Comparison of ENCODE assay signal across 16 mouse cellular contexts in genomic region chr13:116017886-116018285, GRCm38 (mm10).
"Had no signal": no experiment of that assay in that cellular context is flagged by ENCODE, and none has a peak within 500 bp of the region (broad histone marks: within the 10 kb centered on the region; RNA-seq: fewer than 3 reads in every experiment).

No protein-coding gene starts in this region.

- H3K27ac ChIP-seq: limb, embryonic 12.5 days; liver, embryonic 13.5 days; lung, embryonic 15.5 days; macrophage; stomach, postnatal 0 days had no signal

- H3K9me3 ChIP-seq: limb, embryonic 12.5 days; liver, embryonic 13.5 days; lung, embryonic 15.5 days; megakaryocyte, embryonic 14.5 days had no signal

- H3K4me3 ChIP-seq: limb, embryonic 12.5 days; liver, embryonic 13.5 days; lung, embryonic 15.5 days; megakaryocyte, embryonic 14.5 days had no signal

- H3K36me3 ChIP-seq: limb, embryonic 12.5 days; liver, embryonic 13.5 days; lung, embryonic 15.5 days had no signal

- ATAC-seq: liver, postnatal 0 days; midbrain, embryonic 16.5 days had no signal

- H3K27me3 ChIP-seq: limb, embryonic 12.5 days; liver, embryonic 13.5 days; lung, embryonic 15.5 days; megakaryocyte, embryonic 14.5 days had no signal

- H3K4me1 ChIP-seq: limb, embryonic 12.5 days; liver, embryonic 13.5 days; lung, embryonic 15.5 days; megakaryocyte, embryonic 14.5 days had no signal

- DNase-seq: kidney, adult 11 months; kidney, postnatal 25 days; layer of hippocampus, adult 9-11 months; liver; liver, embryonic 13.5 days; liver, postnatal 0 days; lung, postnatal 14 days; thymus, adult 18-20 months; thymus, postnatal 25 days had no signal

- H3K4me2 ChIP-seq: limb, embryonic 12.5 days; liver, embryonic 13.5 days; lung, embryonic 15.5 days; midbrain, embryonic 11.5 days had no signal

- H3K9ac ChIP-seq: limb, embryonic 12.5 days; liver, embryonic 13.5 days; liver, postnatal 0 days; lung, embryonic 15.5 days had no signal
